ENCODE assay signal across 10 mouse cellular contexts in genomic region chr19:47280894-47281293, GRCm38 (mm10).
DNase-seq lines count a peak whose midpoint lies in the region; ATAC-seq and TF ChIP-seq lines count a peak whose summit lies in the region.
"Had no signal": no experiment of that assay in that cellular context is flagged by ENCODE, and none has a peak within 500 bp of the region (broad histone marks: within the 10 kb centered on the region; RNA-seq: fewer than 3 reads in every experiment).

No protein-coding gene starts in this region.

- TF ChIP-seq EP300 in heart, postnatal 0 days (IDR thresholded peaks at IDR 0.05; ENCODE audit: low read depth), result no peak

- no peak overlapping the region for H3K4me2 ChIP-seq in heart, postnatal 0 days (ENCODE audit: low read depth, low read length)
- H3K4me2 ChIP-seq: liver, embryonic 15.5 days; neural tube, embryonic 15.5 days had no signal

- peaks cover 49% of the 10 kb centered on the region for H3K36me3 ChIP-seq in heart, postnatal 0 days (replicated peaks; ENCODE audit: control insufficient read depth, insufficient read depth, low read length)
- H3K36me3 ChIP-seq: neural tube, embryonic 15.5 days had no signal

- H3K9ac ChIP-seq in heart, postnatal 0 days (replicated peaks; ENCODE audit: low read depth, low read length), result no peak overlapping the region
- H3K9ac ChIP-seq: liver, embryonic 15.5 days; neural tube, embryonic 15.5 days had no signal

- peaks cover 36% of the 10 kb centered on the region for H3K4me1 ChIP-seq in heart, postnatal 0 days (ENCODE audit: control insufficient read depth, insufficient read depth)

- DNase-seq in left cerebral cortex, postnatal 4 days, result peak; percentile 32
- no peak for DNase-seq in left cerebral cortex, postnatal 36 days (ENCODE audit: low spot score in 2 of 2)
- peak; percentile 63 for DNase-seq in gastrocnemius, adult 2 months
- no peak for DNase-seq in heart, postnatal 0 days (ENCODE audit: low spot score)
- DNase-seq in lung, postnatal 10 days, result peak; percentile 79
- no peak for DNase-seq in right cerebral cortex, postnatal 4 days
- DNase-seq in frontal cortex, adult 2 months (ENCODE audit: extremely low spot score in 1 of 2, low spot score in 1 of 2), result no peak
- DNase-seq in urinary bladder, adult 2 months (ENCODE audit: low spot score), result no peak

- no peak overlapping the region for H3K4me3 ChIP-seq in gastrocnemius, adult 2 months
- no peak overlapping the region for H3K4me3 ChIP-seq in heart, postnatal 0 days (ENCODE audit: low read depth, low read length)
- H3K4me3 ChIP-seq: liver, embryonic 15.5 days; neural tube, embryonic 15.5 days had no signal

- H3K27ac ChIP-seq in gastrocnemius, adult 2 months, result peak overlapping the region; percentile 88
- peak overlapping the region; percentile 87 for H3K27ac ChIP-seq in heart, postnatal 0 days (ENCODE audit: low read depth)
- H3K27ac ChIP-seq: liver, embryonic 15.5 days had no signal

- TF ChIP-seq CTCF in gastrocnemius, adult 2 months (IDR thresholded peaks at IDR 0.05), result no peak
- TF ChIP-seq CTCF in heart, postnatal 0 days (IDR thresholded peaks at IDR 0.05; ENCODE audit: low read depth), result no peak

- no peaks in the 10 kb centered on the region for H3K27me3 ChIP-seq in heart, postnatal 0 days (ENCODE audit: control insufficient read depth, insufficient read depth, low read length)
- H3K27me3 ChIP-seq: liver, embryonic 15.5 days; neural tube, embryonic 15.5 days had no signal

- no peaks in the 10 kb centered on the region for H3K9me3 ChIP-seq in heart, postnatal 0 days (replicated peaks; ENCODE audit: control insufficient read depth, low read length)
- H3K9me3 ChIP-seq: liver, embryonic 15.5 days; neural tube, embryonic 15.5 days had no signal

- intact Hi-C loops in left cerebral cortex, postnatal 4 days (cut with DNase I), result no loop called here
- intact Hi-C loops in left cerebral cortex, postnatal 36 days (cut with DNase I), result no loop called here
- intact Hi-C loops in gastrocnemius, adult 2 months (cut with DNase I), result no loop called here

- WGBS in heart, postnatal 0 days, result 38% methylated on average over 9 of the region's 9 CpGs

- ATAC-seq in heart, postnatal 0 days (ENCODE audit: insufficient read depth, low read depth), result no peak

Comparison
In these comparisons a context has a peak if more than half of its experiments do, and no peak if none do; other contexts are left out.
1. DNase-seq: peak in left cerebral cortex, postnatal 4 days (single experiment), gastrocnemius, adult 2 months (single experiment) and lung, postnatal 10 days (single experiment); none in left cerebral cortex, postnatal 36 days (0 of 2), heart, postnatal 0 days (single experiment), right cerebral cortex, postnatal 4 days (single experiment), frontal cortex, adult 2 months (0 of 2) and urinary bladder, adult 2 months (single experiment).